Mouse (Mus musculus): Measurements from ENCODE around the gene Iqcd. TPM values are rescaled to one million over a fixed set of nuclear protein-coding genes. Genes with fewer than 3 reads are reported as not detected.

The Iqcd gene
- polyA plus RNA-seq, 1 experiment from 2014 or later, result 2.6 TPM

Other genes starting within 250 kb of the Iqcd start
- 48.9 and 50.7 TPM in 2 replicates for gene Lhx5, start 157.3 kb upstream of the Iqcd start, polyA plus RNA-seq (2015; fragmentation: Nextera tagmentation; extraction: Ambion mirVana)
- 6.4 and 6.7 TPM in 2 replicates for gene Sdsl, start 116.2 kb upstream of the Iqcd start, polyA plus RNA-seq (2015; fragmentation: Nextera tagmentation; extraction: Ambion mirVana)
- gene Sds, start 112.5 kb upstream of the Iqcd start, polyA plus RNA-seq (2015; fragmentation: Nextera tagmentation; extraction: Ambion mirVana), result not detected in 2 replicates
- 31.8 and 32.3 TPM in 2 replicates for gene Plbd2, start 85.4 kb upstream of the Iqcd start, polyA plus RNA-seq (2015; fragmentation: Nextera tagmentation; extraction: Ambion mirVana)
- 2.5 and 4.1 TPM in 2 replicates for gene Slc8b1, start 77.8 kb upstream of the Iqcd start, polyA plus RNA-seq (2015; fragmentation: Nextera tagmentation; extraction: Ambion mirVana)
- gene Tpcn1, start 343 bp upstream of the Iqcd start, polyA plus RNA-seq (2015; fragmentation: Nextera tagmentation; extraction: Ambion mirVana), result 18.2 and 18.7 TPM in 2 replicates
- 26.2 TPM in 2 replicates for gene Rita1, start 23.6 kb downstream of the Iqcd start, polyA plus RNA-seq (2015; fragmentation: Nextera tagmentation; extraction: Ambion mirVana)
- 44.0 and 47.7 TPM in 2 replicates for gene Ddx54, start 23.7 kb downstream of the Iqcd start, polyA plus RNA-seq (2015; fragmentation: Nextera tagmentation; extraction: Ambion mirVana)
- gene Cfap73, start 45.2 kb downstream of the Iqcd start, polyA plus RNA-seq (2015; fragmentation: Nextera tagmentation; extraction: Ambion mirVana), result 0.28 and 0.49 TPM in 2 replicates
- gene Rasal1, start 59.8 kb downstream of the Iqcd start, polyA plus RNA-seq (2015; fragmentation: Nextera tagmentation; extraction: Ambion mirVana), result 0.14 TPM in 2 replicates
- gene Dtx1, start 122.9 kb downstream of the Iqcd start, polyA plus RNA-seq (2015; fragmentation: Nextera tagmentation; extraction: Ambion mirVana), result 34.5 and 34.8 TPM in 2 replicates
- 0.14 and 0.25 TPM in 2 replicates for gene Oas2, start 160.8 kb downstream of the Iqcd start, polyA plus RNA-seq (2015; fragmentation: Nextera tagmentation; extraction: Ambion mirVana)
- 0.65 and 0.69 TPM in 2 replicates for gene Oas3, start 188.6 kb downstream of the Iqcd start, polyA plus RNA-seq (2015; fragmentation: Nextera tagmentation; extraction: Ambion mirVana)
- gene Oas1e, start 206.5 kb downstream of the Iqcd start, polyA plus RNA-seq (2015; fragmentation: Nextera tagmentation; extraction: Ambion mirVana), result 0.35 TPM in 1 of 2 replicates, not detected in the other
- 0.54 and 0.57 TPM in 2 replicates for gene Oas1c, start 223.5 kb downstream of the Iqcd start, polyA plus RNA-seq (2015; fragmentation: Nextera tagmentation; extraction: Ambion mirVana)